Mouse (Mus musculus) kidney, embryonic 14.5 days (tissue): ENCODE data around the gene Clvs2. TPM values are rescaled to one million over a fixed set of nuclear protein-coding genes. Genes with fewer than 3 reads are reported as not detected.

Source experiments
- ATAC-seq: fragments of 200-750 bp; cut with Nextera tagmentation; 2 replicates; pipeline ENCODE4 v1.8.0; 2017; ENCODE audit warnings: moderate number of reproducible peaks, mild to moderate bottlenecking, moderate TSS enrichment, moderate library complexity; ENCODE audit not compliant: low FRiP score, low TSS enrichment
- H3K27ac ChIP-seq: fragments of 300-500 bp; sonication (generic); 2 replicates; pipeline ENCODE4 v1.5.1; 2014; ENCODE audit warnings: low read depth, mild to moderate bottlenecking, low read length, moderate library complexity, mixed read lengths
- H3K27me3 ChIP-seq: fragments of 300-500 bp; sonication (generic); 2 replicates; pipeline ENCODE4 v1.6.1; 2014; ENCODE audit warnings: mild to moderate bottlenecking, low read length; ENCODE audit not compliant: control insufficient read depth, insufficient read depth
- H3K36me3 ChIP-seq: fragments of 300-500 bp; sonication (generic); 2 replicates; pipeline ENCODE4 v1.6.1; 2014; ENCODE audit warnings: low read length, mixed read lengths; ENCODE audit not compliant: control insufficient read depth, insufficient read depth
- H3K4me1 ChIP-seq: fragments of 300-500 bp; sonication (generic); 2 replicates; pipeline ENCODE4 v1.6.1; 2014; ENCODE audit warnings: low read length, mixed read lengths; ENCODE audit not compliant: control insufficient read depth, insufficient read depth
- H3K4me2 ChIP-seq: fragments of 300-500 bp; sonication (generic); replicated peaks from 2 replicates; pipeline ENCODE4 v1.6.1; 2014; ENCODE audit warnings: low read depth, mild to moderate bottlenecking, low read length
- H3K4me3 ChIP-seq: fragments of 300-500 bp; sonication (generic); 2 replicates; pipeline ENCODE4 v1.5.1; 2014; ENCODE audit warnings: mild to moderate bottlenecking, low read length
- H3K9ac ChIP-seq: fragments of 300-500 bp; sonication (generic); 2 replicates; pipeline ENCODE4 v1.6.1; 2014; ENCODE audit warnings: low read depth, mild to moderate bottlenecking, low read length, moderate library complexity
- H3K9me3 ChIP-seq: fragments of 300-500 bp; sonication (generic); 2 replicates; pipeline ENCODE4 v1.6.1; 2016; ENCODE audit warnings: low read length; ENCODE audit not compliant: control insufficient read depth
- WGBS: fragments of 180-500 bp; shearing (Covaris S2); extraction: QIAGEN DNeasy Blood & Tissue Kit; methylation state at CpG from one replicate; pipeline ENCODE4 v1.1.7; 2014; 5-methylcytosine and 5-hydroxymethylcytosine counted together
- polyA plus RNA-seq: library from polyadenylated mRNA; unstranded; fragments of >200 nt; fragmentation: Nextera tagmentation; extraction: Ambion mirVana; gene quantifications from 2 replicates; pipeline ENCODE4 v1.2.1, GENCODE M21; 2014

Gene Clvs2
- polyA plus RNA-seq: not detected in 2 replicates

- H3K4me1 ChIP-seq: no peaks in the 10 kb centered on the region
- H3K4me2 ChIP-seq: peak within 1 kb of the TSS; percentile 65
- H3K36me3 ChIP-seq: no peaks in the 10 kb centered on the region
- no peaks in the 10 kb centered on the region for H3K9me3 ChIP-seq
- H3K27ac ChIP-seq: no peak within 1 kb of the TSS
- no peak within 1 kb of the TSS for H3K9ac ChIP-seq
- ATAC-seq: peak; percentile 77
- 1% methylated on average over 37 of the region's 37 CpGs for WGBS
- H3K27me3 ChIP-seq: peaks cover 6% of the 10 kb centered on the region
- H3K4me3 ChIP-seq: peak within 1 kb of the TSS; percentile 40
These were observed at the start of gene Clvs2 for GRCm38 (mm10) chr10:33624131-33624879. TSS of gene Clvs2 (minus strand) at chr10:33624769.

GRCm38 (mm10) chr10:33653142-33653541, 28.6 kb upstream of the Clvs2 start:
- ATAC-seq: no peak
- Histone ChIP-seq H3K36me3 (no peaks in the 10 kb centered on the region), H3K4me2 (no peak overlapping the region), H3K4me3 (no peak overlapping the region), H3K9ac (no peak overlapping the region), H3K9me3 (no peaks in the 10 kb centered on the region), H3K4me1 (no peaks in the 10 kb centered on the region), H3K27me3 (no peaks in the 10 kb centered on the region), H3K27ac (no peak overlapping the region)

GRCm38 (mm10) chr10:33623577-33623991, 985 bp downstream of the Clvs2 start:
- Histone ChIP-seq H3K4me1 (no peaks in the 10 kb centered on the region), H3K4me2 (peak overlapping the region; percentile 65), H3K9me3 (no peaks in the 10 kb centered on the region), H3K27ac (no peak overlapping the region), H3K27me3 (peaks cover 6% of the 10 kb centered on the region), H3K9ac (no peak overlapping the region), H3K36me3 (no peaks in the 10 kb centered on the region), H3K4me3 (peak overlapping the region; percentile 40; the same call in 1 of the 2 replicates)
- 16% methylated on average over 6 of the region's 6 CpGs for WGBS
- ATAC-seq: no peak

- Histone ChIP-seq H3K27ac (no peak overlapping the region), H3K4me1 (no peaks in the 10 kb centered on the region), H3K4me2 (no peak overlapping the region), H3K36me3 (no peaks in the 10 kb centered on the region), H3K27me3 (peaks cover 6% of the 10 kb centered on the region), H3K9me3 (no peaks in the 10 kb centered on the region), H3K4me3 (no peak overlapping the region), H3K9ac (no peak overlapping the region)
- 93% methylated on average over 8 of the region's 8 CpGs for WGBS
- ATAC-seq: no peak
These were observed 1.9 kb downstream of the Clvs2 start for GRCm38 (mm10) chr10:33622700-33623099.

DNA sequence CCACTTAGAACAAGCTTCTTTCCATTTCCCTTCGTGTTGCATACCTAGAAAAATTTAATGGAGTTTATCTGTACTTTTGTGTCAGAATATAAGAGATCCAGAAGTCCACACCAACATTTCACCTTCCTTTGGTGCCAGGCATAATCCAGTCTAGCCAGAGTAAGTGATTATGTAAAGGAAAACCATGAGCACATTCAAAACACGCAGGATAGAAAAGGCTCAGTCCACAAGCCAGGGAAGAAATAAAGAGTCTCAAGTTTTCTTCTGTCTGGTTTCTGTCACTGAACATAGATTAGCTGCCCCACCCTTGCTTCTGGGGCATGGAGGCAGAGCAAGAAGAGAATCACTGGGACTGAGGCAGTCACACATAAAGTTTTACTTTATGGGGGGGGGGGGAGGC, 8.4 kb downstream of the Clvs2 start:
- WGBS: 82% methylated on average over 2 of the region's 2 CpGs

GRCm38 (mm10) chr10:33613197-33613596, 11.4 kb downstream of the Clvs2 start:
- 100% methylated on average over 1 of the region's 1 CpGs for WGBS
- Histone ChIP-seq H3K9ac (no peak overlapping the region), H3K4me1 (no peaks in the 10 kb centered on the region), H3K9me3 (no peaks in the 10 kb centered on the region), H3K4me3 (no peak overlapping the region), H3K27ac (no peak overlapping the region), H3K4me2 (no peak overlapping the region), H3K36me3 (no peaks in the 10 kb centered on the region), H3K27me3 (no peaks in the 10 kb centered on the region)
- no peak for ATAC-seq

More for the DNA sequence above, 8.4 kb downstream of the Clvs2 start:
- no peaks in the 10 kb centered on the region for H3K27me3 ChIP-seq
- H3K27ac ChIP-seq: no peak overlapping the region
- H3K4me1 ChIP-seq: no peaks in the 10 kb centered on the region
- no peak overlapping the region for H3K4me2 ChIP-seq
- no peak overlapping the region for H3K9ac ChIP-seq
- H3K36me3 ChIP-seq: no peaks in the 10 kb centered on the region
- H3K4me3 ChIP-seq: no peak overlapping the region
- ATAC-seq: no peak
- no peaks in the 10 kb centered on the region for H3K9me3 ChIP-seq

GRCm38 (mm10) chr10:33592732-33593131, 31.8 kb downstream of the Clvs2 start:
- ATAC-seq: no peak
- Histone ChIP-seq H3K9me3 (no peaks in the 10 kb centered on the region), H3K27me3 (no peaks in the 10 kb centered on the region), H3K27ac (no peak overlapping the region), H3K4me3 (no peak overlapping the region), H3K4me1 (no peaks in the 10 kb centered on the region), H3K36me3 (no peaks in the 10 kb centered on the region), H3K4me2 (no peak overlapping the region), H3K9ac (no peak overlapping the region)
- WGBS: 93% methylated on average over 16 of the region's 16 CpGs

- H3K4me2 ChIP-seq: no peak overlapping the region
- H3K4me1 ChIP-seq: no peaks in the 10 kb centered on the region
- H3K27me3 ChIP-seq: no peaks in the 10 kb centered on the region
- WGBS: 80% methylated on average over 2 of the region's 2 CpGs
- H3K9me3 ChIP-seq: no peaks in the 10 kb centered on the region
- H3K36me3 ChIP-seq: no peaks in the 10 kb centered on the region
- H3K4me3 ChIP-seq: no peak overlapping the region
- no peak overlapping the region for H3K27ac ChIP-seq
- no peak overlapping the region for H3K9ac ChIP-seq
- ATAC-seq: no peak
These were observed 35.8 kb downstream of the Clvs2 start for GRCm38 (mm10) chr10:33588800-33589199.

DNA sequence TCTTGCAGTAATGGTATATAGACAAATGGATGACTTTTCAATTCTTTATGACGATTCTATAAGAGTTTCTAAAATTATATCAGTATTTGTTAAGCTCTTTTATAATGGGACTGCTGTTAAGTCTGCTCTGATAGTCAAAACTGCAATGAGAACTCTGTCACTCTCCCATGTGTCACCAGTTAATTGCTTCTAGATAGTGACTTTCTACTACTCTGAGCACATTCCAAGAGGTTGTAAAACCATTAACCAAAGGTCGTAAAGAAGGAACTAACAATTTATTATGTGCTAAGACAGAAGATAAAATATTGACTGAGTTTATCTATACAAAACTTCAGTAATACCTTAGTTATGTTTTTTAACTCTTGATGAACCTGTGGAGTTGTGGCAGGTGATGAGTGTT, 37.5 kb downstream of the Clvs2 start:
- no peak for ATAC-seq
- no peak overlapping the region for H3K27ac ChIP-seq
- H3K27me3 ChIP-seq: no peaks in the 10 kb centered on the region
- no peak overlapping the region for H3K9ac ChIP-seq
- H3K36me3 ChIP-seq: no peaks in the 10 kb centered on the region
- H3K4me3 ChIP-seq: no peak overlapping the region
- no peaks in the 10 kb centered on the region for H3K9me3 ChIP-seq
- 38% methylated on average over 2 of the region's 2 CpGs for WGBS
- no peak overlapping the region for H3K4me2 ChIP-seq
- H3K4me1 ChIP-seq: no peaks in the 10 kb centered on the region
